Mouse (Mus musculus) cortical plate, adult 2 months (tissue): ENCODE data around the gene Cntrl. TPM values are rescaled to one million over a fixed set of nuclear protein-coding genes. Genes with fewer than 3 reads are reported as not detected.

Experiments
- H3K27ac ChIP-seq: fragments of 200-500 bp; 2 replicates; pipeline ENCODE4 v1.5.1; 2012; ENCODE audit warnings: low read length, control low read depth, inconsistent platforms; ENCODE audit not compliant: insufficient read depth
- H3K4me1 ChIP-seq: fragments of 200-500 bp; 2 replicates; pipeline ENCODE4 v1.6.1; 2011; ENCODE audit warnings: low read length; ENCODE audit not compliant: control insufficient read depth, insufficient read depth
- H3K4me3 ChIP-seq: fragments of 200-500 bp; 2 replicates; pipeline ENCODE4 v1.5.1; 2011; ENCODE audit warnings: mild to moderate bottlenecking, low read length, control low read depth; ENCODE audit not compliant: insufficient read depth
- CTCF ChIP-seq: fragments of 200-500 bp; IDR thresholded peaks from 2 replicates; pipeline ENCODE4 v1.5.1; 2011; ENCODE audit warnings: mild to moderate bottlenecking, control low read depth, low read length; ENCODE audit not compliant: insufficient read depth; ENCODE audit errors: extremely low read depth
- POLR2A ChIP-seq: fragments of 200-500 bp; IDR thresholded peaks from 2 replicates; pipeline ENCODE4 v1.6.1; 2011; ENCODE audit warnings: mild to moderate bottlenecking, low read length, control low read depth; ENCODE audit not compliant: insufficient read depth; ENCODE audit errors: extremely low read depth
- polyA plus RNA-seq: library from polyadenylated mRNA; depleted of rRNA; stranded (reverse); fragments of >200 nt; gene quantifications from 2 replicates; pipeline ENCODE4 v1.2.3, GENCODE M21; 2012

Cntrl gene
- polyA plus RNA-seq, 1 experiment, result 14.9 TPM

- Histone ChIP-seq H3K4me1 (no peaks in the 10 kb centered on the region), H3K4me3 (no peak overlapping the region), H3K27ac (no peak overlapping the region)
- TF ChIP-seq POLR2A (no peak), CTCF (no peak)
These were observed 60.2 kb downstream of the Cntrl start for GRCm38 (mm10) chr2:35169452-35169851.

- Histone ChIP-seq H3K4me3 (no peak overlapping the region), H3K27ac (no peak overlapping the region), H3K4me1 (peaks cover 3% of the 10 kb centered on the region; the same call in 1 of the 2 replicates)
- TF ChIP-seq POLR2A, result no peak
- TF ChIP-seq CTCF, result no peak
These were observed 62.1 kb downstream of the Cntrl start for GRCm38 (mm10) chr2:35171341-35171861.

GRCm38 (mm10) chr2:35172246-35172645 is 63.0 kb downstream of the Cntrl start:
- peaks cover 3% of the 10 kb centered on the region; the same call in 1 of the 2 replicates for H3K4me1 ChIP-seq
- no peak overlapping the region for H3K27ac ChIP-seq
- H3K4me3 ChIP-seq, result no peak overlapping the region
- TF ChIP-seq POLR2A (no peak), CTCF (no peak)

GRCm38 (mm10) chr2:35173666-35174065 is 64.4 kb downstream of the Cntrl start:
- TF ChIP-seq CTCF (no peak), POLR2A (no peak)
- Histone ChIP-seq H3K27ac (no peak overlapping the region), H3K4me1 (peaks cover 3% of the 10 kb centered on the region; the same call in 1 of the 2 replicates), H3K4me3 (no peak overlapping the region)

GRCm38 (mm10) chr2:35174100-35174499 is 64.8 kb downstream of the Cntrl start:
- Histone ChIP-seq H3K27ac (no peak overlapping the region), H3K4me3 (no peak overlapping the region), H3K4me1 (peaks cover 3% of the 10 kb centered on the region; the same call in 1 of the 2 replicates)
- no peak for TF ChIP-seq CTCF
- no peak for TF ChIP-seq POLR2A

- TF ChIP-seq CTCF, result no peak
- no peak for TF ChIP-seq POLR2A
- H3K4me3 ChIP-seq, result no peak overlapping the region
- H3K27ac ChIP-seq, result no peak overlapping the region
- peaks cover 3% of the 10 kb centered on the region; the same call in 1 of the 2 replicates for H3K4me1 ChIP-seq
These were observed 66.2 kb downstream of the Cntrl start for GRCm38 (mm10) chr2:35175281-35176065.

GRCm38 (mm10) chr2:35178153-35178552 is 68.9 kb downstream of the Cntrl start:
- Histone ChIP-seq H3K27ac (no peak overlapping the region), H3K4me1 (peaks cover 8% of the 10 kb centered on the region; the same call in 1 of the 2 replicates), H3K4me3 (no peak overlapping the region)
- no peak for TF ChIP-seq CTCF
- no peak for TF ChIP-seq POLR2A

GRCm38 (mm10) chr2:35183115-35183673 is 73.9 kb downstream of the Cntrl start:
- TF ChIP-seq POLR2A, result no peak
- no peak for TF ChIP-seq CTCF
- Histone ChIP-seq H3K27ac (no peak overlapping the region), H3K4me1 (peaks cover 5% of the 10 kb centered on the region; the same call in 1 of the 2 replicates)

GRCm38 (mm10) chr2:35188929-35189328 is 79.6 kb downstream of the Cntrl start:
- Histone ChIP-seq H3K27ac (no peak overlapping the region), H3K4me1 (peaks cover 2% of the 10 kb centered on the region; the same call in 1 of the 2 replicates), H3K4me3 (no peak overlapping the region)
- TF ChIP-seq POLR2A (no peak), CTCF (no peak)

More at GRCm38 (mm10) chr2:35183115-35183673, 73.9 kb downstream of the Cntrl start:
- no peak overlapping the region for H3K4me3 ChIP-seq
